Mouse (Mus musculus): Measurements from ENCODE around the gene Gm6993. TPM values are rescaled to one million over a fixed set of nuclear protein-coding genes. Genes with fewer than 3 reads are reported as not detected.

Gm6993 gene
- polyA plus RNA-seq, 1 experiment from 2014 or later, result not detected

GRCm38 (mm10) chr12:31222282-31222681, 18.3 kb upstream of the Gm6993 start:
- Histone ChIP-seq H3K4me3 (ENCODE audit: low read depth, low read length) (no peak overlapping the region), H3K9me3 (ENCODE audit: low read length) (no peaks in the 10 kb centered on the region), H3K4me2 (ENCODE audit: low read depth, low read length) (no peak overlapping the region), H3K4me1 (ENCODE audit: insufficient read depth) (no peaks in the 10 kb centered on the region), H3K27ac (ENCODE audit: low read depth) (no peak overlapping the region), H3K9ac (replicated peaks) (no peak overlapping the region), H3K27me3 (ENCODE audit: insufficient read depth, low read length) (no peaks in the 10 kb centered on the region), H3K36me3 (replicated peaks; ENCODE audit: insufficient read depth, low read length) (no peaks in the 10 kb centered on the region)
- TF ChIP-seq CTCF (IDR thresholded peaks at IDR 0.05; ENCODE audit: low read depth) (no peak), EP300 (IDR thresholded peaks at IDR 0.05; ENCODE audit: low read depth) (no peak)
- 36% methylated on average over 2 of the region's 2 CpGs for WGBS (ENCODE audit: insufficient replicate concordance)
- DNase-seq, result no peak
- no peak for ATAC-seq

- Histone ChIP-seq H3K36me3 (replicated peaks; ENCODE audit: insufficient read depth, low read length) (no peaks in the 10 kb centered on the region), H3K4me3 (ENCODE audit: low read depth, low read length) (no peak overlapping the region), H3K4me1 (ENCODE audit: insufficient read depth) (no peaks in the 10 kb centered on the region), H3K4me2 (ENCODE audit: low read depth, low read length) (no peak overlapping the region), H3K27me3 (ENCODE audit: insufficient read depth, low read length) (no peaks in the 10 kb centered on the region), H3K9ac (replicated peaks) (no peak overlapping the region), H3K27ac (ENCODE audit: low read depth) (no peak overlapping the region), H3K9me3 (ENCODE audit: low read length) (no peaks in the 10 kb centered on the region)
- no peak for ATAC-seq
- TF ChIP-seq EP300 (IDR thresholded peaks at IDR 0.05; ENCODE audit: low read depth), result no peak
- no peak for TF ChIP-seq CTCF (IDR thresholded peaks at IDR 0.05; ENCODE audit: low read depth)
- no peak for DNase-seq
- 35% methylated on average over 3 of the region's 3 CpGs for WGBS (ENCODE audit: insufficient replicate concordance)
These were observed 17.8 kb upstream of the Gm6993 start for GRCm38 (mm10) chr12:31222741-31223140.

- no peaks in the 10 kb centered on the region for H3K4me1 ChIP-seq (ENCODE audit: insufficient read depth)
- no peak overlapping the region for H3K4me3 ChIP-seq (ENCODE audit: low read depth, low read length)
- no peaks in the 10 kb centered on the region for H3K36me3 ChIP-seq (replicated peaks; ENCODE audit: insufficient read depth, low read length)
- TF ChIP-seq CTCF (IDR thresholded peaks at IDR 0.05; ENCODE audit: low read depth) (no peak), EP300 (IDR thresholded peaks at IDR 0.05; ENCODE audit: low read depth) (no peak)
- no peak overlapping the region for H3K4me2 ChIP-seq (ENCODE audit: low read depth, low read length)
- no peaks in the 10 kb centered on the region for H3K9me3 ChIP-seq (ENCODE audit: low read length)
- no peaks in the 10 kb centered on the region for H3K27me3 ChIP-seq (ENCODE audit: insufficient read depth, low read length)
- DNase-seq (no peak), ATAC-seq (no peak)
- WGBS (ENCODE audit: insufficient replicate concordance), result 56% methylated on average over 8 of the region's 8 CpGs
- no peak overlapping the region for H3K27ac ChIP-seq (ENCODE audit: low read depth)
- H3K9ac ChIP-seq (replicated peaks), result no peak overlapping the region
These were observed 15.1 kb upstream of the Gm6993 start for GRCm38 (mm10) chr12:31225451-31225850.

GRCm38 (mm10) chr12:31227167-31227566, 13.4 kb upstream of the Gm6993 start:
- Histone ChIP-seq H3K9me3 (ENCODE audit: low read length) (no peaks in the 10 kb centered on the region), H3K4me3 (ENCODE audit: low read depth, low read length) (no peak overlapping the region), H3K27ac (ENCODE audit: low read depth) (no peak overlapping the region), H3K27me3 (ENCODE audit: insufficient read depth, low read length) (no peaks in the 10 kb centered on the region), H3K4me2 (ENCODE audit: low read depth, low read length) (no peak overlapping the region), H3K9ac (replicated peaks) (no peak overlapping the region), H3K4me1 (ENCODE audit: insufficient read depth) (no peaks in the 10 kb centered on the region), H3K36me3 (replicated peaks; ENCODE audit: insufficient read depth, low read length) (no peaks in the 10 kb centered on the region)
- DNase-seq (no peak), ATAC-seq (no peak)
- TF ChIP-seq CTCF (IDR thresholded peaks at IDR 0.05; ENCODE audit: low read depth), result no peak
- no peak for TF ChIP-seq EP300 (IDR thresholded peaks at IDR 0.05; ENCODE audit: low read depth)
- WGBS (ENCODE audit: insufficient replicate concordance), result 83% methylated on average over 3 of the region's 3 CpGs

GRCm38 (mm10) chr12:31228878-31229277, 11.7 kb upstream of the Gm6993 start:
- no peak overlapping the region for H3K4me3 ChIP-seq (ENCODE audit: low read depth, low read length)
- WGBS (ENCODE audit: insufficient replicate concordance), result 67% methylated on average over 7 of the region's 7 CpGs
- no peak for DNase-seq
- no peak overlapping the region for H3K4me2 ChIP-seq (ENCODE audit: low read depth, low read length)
- no peak overlapping the region for H3K9ac ChIP-seq (replicated peaks)
- no peaks in the 10 kb centered on the region for H3K9me3 ChIP-seq (ENCODE audit: low read length)
- no peak for TF ChIP-seq CTCF (IDR thresholded peaks at IDR 0.05; ENCODE audit: low read depth)
- TF ChIP-seq EP300 (IDR thresholded peaks at IDR 0.05; ENCODE audit: low read depth), result no peak
- ATAC-seq, result no peak
- H3K36me3 ChIP-seq (replicated peaks; ENCODE audit: insufficient read depth, low read length), result no peaks in the 10 kb centered on the region
- no peaks in the 10 kb centered on the region for H3K4me1 ChIP-seq (ENCODE audit: insufficient read depth)
- no peaks in the 10 kb centered on the region for H3K27me3 ChIP-seq (ENCODE audit: insufficient read depth, low read length)
- H3K27ac ChIP-seq (ENCODE audit: low read depth), result no peak overlapping the region

- no peaks in the 10 kb centered on the region for H3K9me3 ChIP-seq (ENCODE audit: low read length)
- 84% methylated on average over 1 of the region's 1 CpGs for WGBS (ENCODE audit: insufficient replicate concordance)
- H3K36me3 ChIP-seq (replicated peaks; ENCODE audit: insufficient read depth, low read length), result no peaks in the 10 kb centered on the region
- DNase-seq (no peak), ATAC-seq (no peak)
- no peak overlapping the region for H3K27ac ChIP-seq (ENCODE audit: low read depth)
- H3K4me1 ChIP-seq (ENCODE audit: insufficient read depth), result no peaks in the 10 kb centered on the region
- no peak for TF ChIP-seq EP300 (IDR thresholded peaks at IDR 0.05; ENCODE audit: low read depth)
- TF ChIP-seq CTCF (IDR thresholded peaks at IDR 0.05; ENCODE audit: low read depth), result no peak
- H3K9ac ChIP-seq (replicated peaks), result no peak overlapping the region
- no peaks in the 10 kb centered on the region for H3K27me3 ChIP-seq (ENCODE audit: insufficient read depth, low read length)
- H3K4me2 ChIP-seq (ENCODE audit: low read depth, low read length), result no peak overlapping the region
- H3K4me3 ChIP-seq (ENCODE audit: low read depth, low read length), result no peak overlapping the region
These were observed 7.9 kb upstream of the Gm6993 start for GRCm38 (mm10) chr12:31232635-31233034.

GRCm38 (mm10) chr12:31235018-31235417, 5.6 kb upstream of the Gm6993 start:
- Histone ChIP-seq H3K36me3 (replicated peaks; ENCODE audit: insufficient read depth, low read length) (no peaks in the 10 kb centered on the region), H3K27ac (ENCODE audit: low read depth) (no peak overlapping the region), H3K4me3 (ENCODE audit: low read depth, low read length) (no peak overlapping the region), H3K9me3 (ENCODE audit: low read length) (no peaks in the 10 kb centered on the region), H3K4me1 (ENCODE audit: insufficient read depth) (no peaks in the 10 kb centered on the region), H3K27me3 (ENCODE audit: insufficient read depth, low read length) (no peaks in the 10 kb centered on the region), H3K9ac (replicated peaks) (no peak overlapping the region), H3K4me2 (ENCODE audit: low read depth, low read length) (no peak overlapping the region)
- WGBS (ENCODE audit: insufficient replicate concordance), result 86% methylated on average over 6 of the region's 6 CpGs
- no peak for DNase-seq
- ATAC-seq, result no peak
- TF ChIP-seq CTCF (IDR thresholded peaks at IDR 0.05; ENCODE audit: low read depth), result no peak
- no peak for TF ChIP-seq EP300 (IDR thresholded peaks at IDR 0.05; ENCODE audit: low read depth)

All from liver, postnatal 0 days (tissue).